Mouse (Mus musculus) cerebellum, adult 9-11 months (tissue): ENCODE measurements around the gene Tsnax.

Experiments used
- DNase-seq: peaks from one replicate; pipeline ENCODE4 v3.0.0; 2022

The Tsnax gene

GRCm38 (mm10) chr8:125012695-125013627 lies at the start of gene Tsnax:
Gene Tsnax (plus strand): TSS chr8:125012997.
- DNase-seq = peak; percentile 93

GRCm38 (mm10) chr8:124963246-124963645 lies 49.6 kb upstream of the Tsnax start:
- no peak for DNase-seq

GRCm38 (mm10) chr8:124964966-124965365 lies 47.8 kb upstream of the Tsnax start:
- no peak for DNase-seq

- DNase-seq = no peak
Measured at GRCm38 (mm10) chr8:124970312-124970933, 42.4 kb upstream of the Tsnax start.

GRCm38 (mm10) chr8:124973221-124973620 lies 39.6 kb upstream of the Tsnax start:
- no peak for DNase-seq

GRCm38 (mm10) chr8:124974254-124974653 lies 38.5 kb upstream of the Tsnax start:
- no peak for DNase-seq

- no peak for DNase-seq
Measured at GRCm38 (mm10) chr8:124976211-124976610, 36.6 kb upstream of the Tsnax start.

GRCm38 (mm10) chr8:124978026-124978425 lies 34.8 kb upstream of the Tsnax start:
- no peak for DNase-seq

GRCm38 (mm10) chr8:124980036-124980435 lies 32.8 kb upstream of the Tsnax start:
- DNase-seq = no peak

- DNase-seq = no peak
Measured at GRCm38 (mm10) chr8:124980828-124981227, 32.0 kb upstream of the Tsnax start.

GRCm38 (mm10) chr8:124990923-124991667 lies 21.7 kb upstream of the Tsnax start:
- no peak for DNase-seq

- no peak for DNase-seq
Measured at GRCm38 (mm10) chr8:124991668-124991926, 21.2 kb upstream of the Tsnax start.

- DNase-seq = no peak
Measured at GRCm38 (mm10) chr8:124995776-124996175, 17.0 kb upstream of the Tsnax start.

GRCm38 (mm10) chr8:125024085-125024484 lies 11.3 kb downstream of the Tsnax start:
- no peak for DNase-seq

GRCm38 (mm10) chr8:125027211-125027610 lies 14.4 kb downstream of the Tsnax start:
- no peak for DNase-seq

- no peak for DNase-seq
Measured at GRCm38 (mm10) chr8:125028841-125029240, 16.0 kb downstream of the Tsnax start.

- DNase-seq = no peak
Measured at GRCm38 (mm10) chr8:125031276-125031675, 18.5 kb downstream of the Tsnax start.

GRCm38 (mm10) chr8:125034669-125035068 lies 21.9 kb downstream of the Tsnax start:
- peak; percentile 88 for DNase-seq

GRCm38 (mm10) chr8:125037081-125037480 lies 24.3 kb downstream of the Tsnax start:
- no peak for DNase-seq

GRCm38 (mm10) chr8:125038731-125039130 lies 25.9 kb downstream of the Tsnax start:
- DNase-seq = no peak

- DNase-seq = no peak
Measured at GRCm38 (mm10) chr8:125040587-125041375, 28.0 kb downstream of the Tsnax start.

- no peak for DNase-seq
Measured at GRCm38 (mm10) chr8:125041496-125041895, 28.7 kb downstream of the Tsnax start.

GRCm38 (mm10) chr8:125043394-125043793 lies 30.6 kb downstream of the Tsnax start:
- DNase-seq = no peak
